Mouse (Mus musculus) cerebellum, adult 11 months (tissue): ENCODE results near the gene 6030468B19Rik.
"Not testable (repeated sequence)": the region's sequence is repeated elsewhere in the genome, so short reads cannot be mapped to it uniquely, and the experiment has no call there.

Source experiments
- DNase-seq: peaks from one replicate; pipeline ENCODE4 v3.0.0; 2022

The 6030468B19Rik gene

DNA sequence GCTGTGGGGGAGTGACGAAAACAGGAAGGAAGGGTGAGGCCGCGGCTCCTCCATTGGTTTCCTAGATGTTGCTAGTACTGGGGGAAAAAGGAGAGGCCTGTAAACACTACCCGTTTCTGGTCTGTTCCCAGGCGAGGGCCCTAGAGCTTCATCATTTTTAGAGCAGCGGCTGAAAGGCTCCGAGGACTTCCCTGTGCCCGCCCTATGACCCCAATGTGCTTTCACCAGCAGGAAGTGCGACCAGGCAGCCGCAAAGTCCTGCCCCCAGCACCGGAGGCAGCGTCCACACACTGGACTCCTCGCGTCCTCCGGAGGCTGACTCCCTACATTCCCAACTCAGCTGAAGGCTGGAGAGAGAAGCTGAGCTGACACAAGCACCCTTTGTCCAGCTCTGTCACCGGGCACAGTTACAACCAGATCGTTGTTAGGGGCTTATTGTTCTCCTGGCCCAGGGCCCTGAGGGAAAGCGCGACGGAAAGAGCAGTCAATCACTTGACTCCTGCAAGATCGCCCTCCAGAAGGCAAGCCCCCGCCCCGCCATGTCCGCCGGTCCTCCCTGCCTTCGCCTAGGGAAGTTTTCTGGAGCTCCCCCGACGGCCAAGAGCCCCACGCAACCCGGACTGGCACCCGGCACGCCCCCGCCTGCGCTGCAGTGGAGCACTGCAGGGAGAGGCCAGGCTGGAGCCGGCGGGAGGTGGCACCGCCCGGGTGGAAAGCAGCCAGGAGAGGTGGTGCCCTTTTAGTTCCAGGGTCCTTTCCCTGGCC is 17.8 kb upstream of the 6030468B19Rik start:
- no peak for DNase-seq

DNA sequence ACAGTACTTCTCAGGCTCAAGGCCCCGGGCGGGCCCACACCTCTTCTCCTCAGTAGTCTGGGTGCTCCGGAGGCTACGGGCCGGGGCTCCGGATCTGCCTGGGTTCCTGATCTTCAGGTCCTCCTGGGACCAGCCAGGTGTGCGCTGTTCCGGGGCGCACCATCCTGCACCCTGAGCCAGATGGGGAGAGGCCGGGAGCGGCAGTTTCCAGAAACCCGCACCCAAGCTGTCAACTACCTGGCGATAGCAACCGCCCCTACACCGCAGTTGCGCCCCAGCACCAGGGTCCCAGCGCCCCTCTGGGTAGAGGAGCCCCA is 17.3 kb upstream of the 6030468B19Rik start:
- no peak for DNase-seq

DNA sequence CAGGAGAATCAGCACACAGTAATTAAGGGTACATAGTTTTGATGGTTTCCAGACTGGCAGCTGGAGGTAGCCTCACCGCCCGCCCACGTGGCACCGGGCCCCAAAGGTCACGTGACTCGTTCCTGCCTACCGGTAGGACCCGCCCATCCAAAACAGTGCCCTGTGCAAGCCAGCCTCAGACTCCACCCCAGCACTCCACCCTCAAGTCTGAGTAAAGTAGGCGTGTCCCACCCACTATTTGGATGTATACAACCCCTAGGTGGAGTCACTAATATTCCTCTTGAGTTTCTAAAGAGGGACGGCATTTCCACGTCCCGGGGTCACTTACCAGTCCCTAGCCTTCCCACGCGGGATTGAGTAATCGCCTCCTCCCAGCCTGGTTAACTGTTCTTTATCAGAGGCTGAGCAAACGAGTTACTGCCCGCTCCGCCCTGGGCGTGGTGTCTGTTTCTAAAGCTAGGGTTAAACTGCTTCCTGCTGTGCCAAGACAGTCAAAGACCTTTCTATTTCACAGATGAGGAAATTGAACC is 16.8 kb upstream of the 6030468B19Rik start:
- no peak for DNase-seq

DNA sequence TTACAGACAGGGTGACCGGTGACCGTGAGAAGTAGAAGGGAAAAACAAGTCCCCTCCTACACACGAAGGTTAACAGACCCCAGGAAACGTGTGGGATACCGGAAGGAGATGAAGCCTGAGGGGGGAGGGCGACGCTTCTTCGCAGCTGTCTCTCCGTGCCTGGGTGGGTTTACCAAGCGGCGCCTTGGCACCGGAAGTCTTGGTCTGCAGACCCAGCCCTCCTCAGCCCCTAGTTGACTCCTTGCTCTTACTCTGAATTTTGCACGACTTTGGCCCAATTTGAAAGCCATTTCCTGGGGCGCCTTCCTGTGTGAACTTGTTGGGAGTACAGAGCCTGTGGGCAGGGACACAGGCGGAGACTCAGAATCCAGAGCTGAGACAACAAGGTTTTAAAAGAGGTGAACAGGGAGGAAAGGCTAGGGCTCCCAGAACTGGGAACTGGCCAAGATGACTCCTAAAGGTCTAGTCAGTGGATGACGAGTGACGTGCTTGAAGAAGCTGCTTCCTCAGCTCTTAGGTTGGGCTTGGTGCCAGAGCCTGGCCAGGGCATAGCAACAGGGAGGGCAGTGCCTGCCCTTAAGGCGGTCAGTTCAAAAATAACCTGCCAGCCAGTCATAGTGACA is 16.1 kb upstream of the 6030468B19Rik start:
- no peak for DNase-seq

DNA sequence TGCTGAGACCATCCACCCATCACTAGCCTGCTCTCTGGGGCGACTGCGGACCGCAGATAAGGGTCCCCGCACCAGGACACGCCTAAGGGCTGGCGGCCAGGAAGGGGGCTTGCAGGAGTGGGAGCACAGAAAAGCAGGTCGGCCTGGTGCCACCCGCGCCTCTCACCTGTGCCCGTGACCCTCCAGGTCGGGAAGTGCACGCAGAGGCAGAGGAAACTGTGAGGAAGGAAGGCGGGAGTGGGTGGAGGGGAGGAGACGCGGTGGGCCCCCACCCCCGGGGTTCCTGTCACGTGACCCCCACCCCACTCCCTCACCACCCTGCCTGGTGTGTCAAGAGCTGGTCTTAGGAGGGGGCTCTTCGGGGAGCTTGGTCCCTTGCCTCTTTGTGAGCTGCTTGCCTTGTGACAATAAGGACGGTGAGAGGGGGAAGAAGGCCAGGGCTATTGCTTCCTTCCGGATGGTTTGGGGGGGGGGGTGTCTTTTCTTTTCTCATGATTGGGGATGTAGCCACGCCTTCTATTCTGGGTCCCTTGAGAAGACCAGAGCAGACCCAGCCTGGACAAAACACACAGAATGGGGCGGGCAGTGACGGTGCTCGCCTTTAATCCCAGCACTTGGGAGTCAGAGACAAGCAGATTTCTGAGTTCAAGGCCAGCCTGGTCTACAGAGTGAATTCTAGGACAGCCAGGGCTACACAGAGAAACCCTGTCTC is 15.3 kb upstream of the 6030468B19Rik start, which contains the start of the genes Tmc8 and Tmc6:
Gene Tmc8 (plus strand): TSS at position 84 of the 712 bp plus-strand sequence.
Gene Tmc6 (minus strand): TSS at position 206 of the 712 bp plus-strand sequence.
- no peak for DNase-seq

DNA sequence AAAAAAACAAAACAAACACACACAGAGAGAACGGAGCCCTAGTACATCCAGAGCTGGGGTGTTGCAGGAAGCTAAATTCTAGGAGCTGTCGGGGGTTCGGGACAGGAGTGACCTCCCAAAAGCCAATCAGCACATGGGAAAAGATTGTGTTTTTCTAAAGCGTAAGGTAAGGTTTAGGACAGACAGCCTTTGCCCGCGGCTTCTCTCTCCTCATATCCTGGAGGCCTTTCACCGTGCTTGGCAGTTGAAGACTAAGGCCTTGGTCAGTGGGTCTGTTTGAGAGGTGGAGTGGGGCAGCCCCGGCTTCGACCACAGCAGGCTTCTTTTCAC is 14.8 kb upstream of the 6030468B19Rik start:
- DNase-seq, result no peak

DNA sequence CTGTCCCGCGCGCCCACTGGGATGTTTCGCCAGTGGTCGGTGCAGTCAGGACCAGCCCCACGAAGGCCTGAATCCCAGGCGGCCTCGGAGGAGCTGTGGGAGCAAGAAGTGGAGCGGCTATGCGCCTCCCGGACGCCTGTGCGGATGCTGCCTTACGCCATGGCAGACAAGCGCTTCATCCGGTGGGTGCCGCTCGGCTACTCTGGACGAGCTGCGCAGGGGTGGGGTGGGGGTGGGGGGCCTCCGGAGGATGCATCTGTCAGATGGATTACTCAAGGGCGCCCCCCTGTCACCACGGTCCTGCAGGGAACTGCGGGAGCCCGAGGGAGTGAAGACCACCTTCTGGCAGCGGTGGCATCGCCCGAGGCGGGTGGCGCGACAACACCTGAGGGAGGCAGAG is 14.4 kb upstream of the 6030468B19Rik start:
- DNase-seq, result no peak

DNA sequence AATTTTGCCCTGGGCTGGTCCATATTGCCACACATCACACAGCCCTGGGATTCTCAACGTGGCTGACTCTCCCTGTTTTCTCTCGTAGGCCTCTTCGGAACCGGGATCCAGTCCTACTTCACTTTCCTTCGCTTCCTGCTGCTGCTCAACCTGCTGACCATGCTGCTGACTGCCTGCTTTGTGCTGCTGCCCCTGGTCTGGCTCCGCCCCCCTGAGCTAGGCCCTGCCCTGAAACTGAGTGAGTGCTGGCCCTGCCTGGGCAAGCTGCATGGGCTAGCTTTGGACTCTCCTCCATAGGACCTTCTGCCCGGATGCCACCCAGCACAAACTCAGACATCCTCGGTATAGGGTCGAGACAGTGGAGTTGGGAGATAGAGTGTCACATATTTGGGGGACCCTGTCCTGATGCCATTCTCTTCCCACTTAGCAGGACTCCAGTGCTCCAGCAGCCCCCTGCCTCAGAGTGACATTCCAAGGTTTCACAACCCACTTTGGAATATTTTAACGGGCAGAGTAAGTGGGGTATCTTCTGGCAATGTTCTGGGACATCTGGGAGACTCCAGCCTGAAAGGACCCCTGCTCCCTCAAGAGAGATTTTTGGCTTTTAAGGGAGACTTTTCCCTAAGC is 13.7 kb upstream of the 6030468B19Rik start:
- no peak for DNase-seq

DNA sequence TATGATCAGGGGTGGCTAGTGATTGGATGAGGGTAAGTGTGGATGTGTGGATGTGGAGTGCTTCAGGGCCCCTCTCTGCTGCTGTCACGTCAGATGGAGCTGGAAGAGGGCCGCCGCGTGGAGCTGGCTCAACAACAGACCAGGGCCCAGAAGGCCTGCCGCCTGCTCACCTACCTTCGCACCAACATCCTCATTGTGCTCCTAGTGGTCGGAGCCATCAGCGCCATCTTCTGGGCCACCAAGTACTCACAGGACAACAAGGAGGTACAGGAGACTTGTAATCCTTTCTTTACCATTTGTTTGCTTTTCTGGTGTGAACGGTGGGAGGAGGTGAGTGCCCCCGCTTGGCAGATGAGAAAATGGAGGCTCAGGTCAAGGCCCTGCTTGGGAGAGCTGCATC is 11.2 kb upstream of the 6030468B19Rik start:
- peak; percentile 62 for DNase-seq

DNA sequence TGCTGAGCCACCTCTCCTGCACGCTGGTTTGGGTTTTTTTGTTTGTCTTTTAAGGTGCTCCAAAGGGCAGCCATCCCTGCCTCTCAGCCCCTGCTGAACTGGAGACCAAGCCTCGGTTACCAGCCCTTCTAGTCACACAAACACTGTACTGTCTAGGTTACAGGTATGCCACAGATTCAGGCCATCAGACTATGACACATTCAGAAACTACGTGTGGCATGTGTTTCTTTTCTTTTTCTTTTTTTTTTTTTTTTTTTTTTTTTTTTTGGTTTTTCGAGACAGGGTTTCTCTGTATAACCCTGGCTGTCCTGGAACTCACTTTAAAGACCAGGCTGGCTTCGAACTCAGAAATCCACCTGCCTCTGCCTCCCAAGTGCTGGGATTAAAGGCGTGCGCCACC is 9.0 kb upstream of the 6030468B19Rik start:
- not testable (repeated sequence) for DNase-seq

DNA sequence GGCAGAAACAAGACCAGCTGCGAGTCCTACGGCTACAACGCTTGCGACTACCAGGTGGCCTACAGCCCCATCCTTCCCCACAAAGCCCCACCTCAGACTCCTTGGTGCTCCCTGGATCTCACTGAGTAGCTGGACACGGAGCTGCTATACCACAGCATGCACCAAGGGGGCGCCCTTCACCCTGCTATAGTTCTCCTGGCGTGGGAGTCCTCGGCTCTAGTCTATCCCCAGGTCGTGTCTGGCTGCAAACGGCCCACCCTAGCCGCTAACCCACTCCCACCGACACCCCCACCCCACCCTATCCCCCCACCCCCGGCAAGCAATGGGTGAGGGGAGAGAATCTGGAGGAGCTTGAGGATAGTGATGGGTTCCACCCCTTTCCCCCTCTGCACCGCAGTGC is 7.2 kb upstream of the 6030468B19Rik start:
- no peak for DNase-seq

DNA sequence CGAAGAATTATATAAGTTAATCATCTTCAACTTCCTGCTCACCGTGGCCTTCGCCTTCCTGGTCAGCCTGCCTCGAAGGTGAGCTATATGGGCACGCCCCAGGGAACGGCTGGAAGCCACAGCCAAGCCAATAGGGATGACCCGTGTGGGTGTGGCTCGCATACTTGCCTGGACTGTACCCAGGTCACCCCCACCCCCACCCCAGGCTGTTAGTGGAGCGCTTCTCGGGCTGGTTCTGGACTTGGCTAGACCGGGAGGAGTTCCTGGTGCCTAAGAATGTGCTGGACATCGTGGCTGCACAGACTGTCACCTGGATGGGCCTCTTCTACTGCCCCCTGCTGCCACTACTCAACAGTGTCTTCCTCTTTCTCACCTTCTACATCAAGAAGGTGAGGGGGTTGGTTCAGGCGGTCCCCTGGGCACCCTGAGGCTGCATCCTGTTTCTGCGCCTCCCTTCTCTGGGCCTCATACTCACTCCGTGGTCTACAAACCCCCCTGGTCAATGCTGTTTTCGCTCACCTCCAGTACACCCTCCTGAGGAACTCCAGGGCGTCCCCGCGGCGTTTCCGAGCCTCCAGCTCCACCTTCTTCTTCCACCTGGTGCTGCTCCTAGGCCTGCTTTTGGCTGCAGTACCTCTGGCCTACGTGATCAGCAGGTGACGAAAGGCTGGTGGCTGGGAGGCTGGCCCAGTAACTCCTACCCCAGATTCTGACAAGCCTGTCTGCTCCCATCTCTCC is 6.6 kb upstream of the 6030468B19Rik start:
- no peak for DNase-seq

DNA sequence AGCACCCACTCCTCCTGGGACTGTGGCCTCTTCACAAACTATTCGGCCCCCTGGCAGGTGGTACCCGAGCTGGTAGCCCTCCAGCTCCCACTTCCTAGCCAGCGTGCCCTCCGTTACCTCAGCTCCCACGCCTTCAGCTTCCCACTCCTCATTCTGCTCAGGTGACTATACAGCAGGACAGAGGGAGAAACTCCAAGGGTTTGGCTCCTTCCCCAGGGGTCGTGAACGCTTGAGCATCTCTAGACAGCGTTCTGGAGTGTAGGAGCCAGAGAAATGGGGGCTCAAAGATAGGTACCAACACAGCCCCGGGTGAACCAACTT is 6.1 kb upstream of the 6030468B19Rik start:
- DNase-seq, result no peak

DNA sequence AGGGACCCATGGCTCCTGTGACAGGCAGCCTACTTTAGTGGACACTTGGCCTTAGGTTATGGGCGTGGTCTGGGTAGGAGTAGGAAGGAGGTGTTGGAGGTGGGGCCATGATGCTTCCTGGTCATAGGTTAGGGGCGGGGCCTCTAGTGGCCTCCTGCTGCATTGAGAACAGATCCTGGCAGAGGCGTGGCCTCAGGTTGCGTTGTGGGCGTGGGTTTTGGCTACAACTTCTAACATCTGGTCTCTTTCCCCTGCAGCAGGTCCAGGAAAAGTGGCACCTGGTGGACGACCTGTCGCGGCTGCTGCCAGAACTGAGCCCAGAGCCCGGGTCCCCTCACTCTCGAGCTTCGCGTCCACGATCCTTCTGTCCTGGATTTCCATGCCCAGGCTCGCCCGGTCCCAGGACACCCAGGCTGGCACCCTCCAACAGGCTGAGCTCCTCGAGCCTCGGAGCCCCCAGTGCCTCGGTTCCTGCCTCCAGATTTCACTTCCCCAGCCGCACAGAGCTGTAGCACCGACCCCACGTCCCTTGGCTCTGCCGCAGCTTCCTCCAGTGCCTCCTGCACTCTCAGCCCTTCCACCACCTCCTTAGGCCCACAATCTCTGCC is 5.1 kb upstream of the 6030468B19Rik start:
- DNase-seq, result no peak

DNA sequence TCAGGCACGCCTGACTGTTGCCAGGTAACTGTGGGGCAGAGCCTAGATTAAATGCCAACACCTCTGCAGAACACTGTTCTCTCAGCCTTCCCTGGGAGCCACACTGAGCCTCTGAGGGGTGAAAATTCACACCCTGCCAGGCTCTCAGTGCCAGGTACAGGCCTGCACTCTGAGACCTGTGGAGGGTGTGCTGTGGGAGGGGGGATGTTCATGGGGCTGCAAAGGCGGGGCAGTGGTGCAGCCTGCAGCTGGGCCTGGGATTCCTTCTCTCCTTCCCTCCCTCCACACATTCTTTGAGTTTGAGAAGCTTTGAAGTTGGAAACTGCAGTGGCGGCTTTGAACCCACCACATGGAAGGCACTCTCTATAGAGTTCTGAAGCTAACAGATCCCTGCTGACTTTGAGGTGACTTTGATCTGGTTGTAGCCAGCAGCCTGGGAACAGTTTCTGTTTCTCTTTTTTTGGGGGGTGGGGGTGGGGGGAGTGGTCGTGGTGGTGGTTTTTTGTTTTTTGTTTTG is 3.4 kb upstream of the 6030468B19Rik start:
- DNase-seq, result no peak

DNA sequence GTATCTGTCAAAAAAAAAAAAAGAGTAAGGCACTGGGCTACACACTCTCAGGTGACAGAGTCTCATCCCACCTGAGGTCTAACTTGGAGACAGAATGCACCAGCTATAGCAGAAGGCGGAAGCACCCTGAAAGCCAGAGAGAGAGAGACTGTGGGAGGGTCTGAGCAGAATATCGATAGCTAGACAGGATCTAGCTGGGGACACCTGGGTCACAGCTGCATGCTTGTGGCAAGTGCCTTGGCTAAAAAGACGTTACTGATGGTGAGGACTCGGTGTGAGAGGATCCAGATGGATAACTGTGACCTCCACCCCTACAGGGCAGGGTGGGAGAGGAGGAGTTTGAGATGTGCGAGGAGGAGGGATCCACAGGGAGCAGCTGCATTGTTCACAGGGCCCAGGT is 506 bp upstream of the 6030468B19Rik start:
- DNase-seq, result no peak

DNA sequence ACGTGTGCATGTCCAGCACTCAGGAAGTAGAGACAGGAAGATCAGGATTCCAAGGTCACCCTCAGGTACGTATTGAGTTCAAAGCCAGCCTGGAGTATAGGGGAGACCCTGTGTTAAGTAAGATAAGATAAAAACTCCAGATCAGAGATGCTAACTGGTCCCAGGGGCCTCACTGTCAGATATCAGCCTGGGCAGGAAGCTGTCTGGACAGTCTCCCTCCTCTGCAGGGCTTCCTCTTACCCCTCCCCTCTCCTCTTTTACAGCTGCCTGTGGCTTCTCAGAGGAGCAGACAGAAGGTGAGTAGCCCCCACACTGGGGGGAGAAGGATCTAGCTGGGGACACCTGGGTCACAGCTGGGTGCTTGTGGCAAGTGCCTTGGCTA is 691 bp downstream of the 6030468B19Rik start:
- no peak for DNase-seq

DNA sequence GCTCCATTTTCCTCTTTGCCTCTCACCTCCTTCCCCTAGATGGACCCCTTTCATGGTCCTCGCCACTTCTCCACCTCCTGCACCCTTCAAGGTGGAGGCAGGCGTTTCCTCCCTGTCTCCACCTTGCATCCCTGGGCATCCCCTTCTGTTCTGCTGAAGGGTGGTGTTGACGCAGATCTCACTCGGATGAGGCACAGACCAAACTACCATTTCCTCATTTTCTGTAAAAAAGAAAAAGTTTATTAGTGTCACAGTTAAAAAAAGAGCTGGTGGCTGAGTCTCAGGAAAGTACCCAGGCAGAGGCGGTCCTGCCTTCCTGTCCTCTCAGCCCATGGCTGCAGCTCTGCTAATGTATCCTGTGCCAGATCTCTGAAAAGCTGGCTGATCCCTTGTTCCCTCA is 1.7 kb downstream of the 6030468B19Rik start:
- no peak for DNase-seq

DNA sequence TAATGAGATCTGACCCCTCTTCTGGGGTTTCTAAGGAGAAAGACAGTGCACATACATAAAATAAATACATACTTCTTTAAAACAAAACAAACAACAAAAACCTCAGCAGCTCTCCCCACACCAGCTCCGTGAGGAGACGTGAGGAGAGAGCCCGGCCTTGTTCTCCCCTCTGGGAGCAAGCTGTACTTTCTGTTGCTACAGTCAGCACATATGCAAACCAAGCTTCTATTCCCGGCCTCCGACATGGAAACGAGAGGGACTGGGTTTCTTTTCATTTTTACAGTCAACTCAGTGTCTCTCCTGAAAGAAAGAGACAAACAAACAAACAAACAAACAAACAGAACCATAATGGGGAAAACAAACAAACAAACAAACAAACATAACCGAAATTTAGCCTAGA is 2.6 kb downstream of the 6030468B19Rik start:
- DNase-seq, result no peak

DNA sequence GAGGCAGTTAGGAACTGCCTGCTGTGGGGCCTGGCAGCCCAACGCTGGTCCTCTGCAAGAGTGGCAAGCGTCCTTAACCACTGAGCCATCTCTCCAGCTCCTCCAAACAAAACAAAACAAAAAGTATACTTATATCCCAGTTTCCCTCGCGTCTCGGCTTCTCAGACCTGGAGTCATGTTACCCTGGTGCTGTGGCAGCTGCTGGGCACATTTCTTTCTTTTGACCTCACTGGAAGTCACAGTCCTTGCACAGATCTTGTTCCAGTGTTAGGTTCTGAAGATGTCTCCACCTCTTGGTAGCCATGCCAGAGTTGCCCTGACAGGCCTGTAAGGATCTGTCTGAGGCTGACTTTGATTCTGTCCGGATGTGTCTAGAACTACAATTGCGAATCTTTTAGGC is 4.2 kb downstream of the 6030468B19Rik start:
- DNase-seq, result no peak

DNA sequence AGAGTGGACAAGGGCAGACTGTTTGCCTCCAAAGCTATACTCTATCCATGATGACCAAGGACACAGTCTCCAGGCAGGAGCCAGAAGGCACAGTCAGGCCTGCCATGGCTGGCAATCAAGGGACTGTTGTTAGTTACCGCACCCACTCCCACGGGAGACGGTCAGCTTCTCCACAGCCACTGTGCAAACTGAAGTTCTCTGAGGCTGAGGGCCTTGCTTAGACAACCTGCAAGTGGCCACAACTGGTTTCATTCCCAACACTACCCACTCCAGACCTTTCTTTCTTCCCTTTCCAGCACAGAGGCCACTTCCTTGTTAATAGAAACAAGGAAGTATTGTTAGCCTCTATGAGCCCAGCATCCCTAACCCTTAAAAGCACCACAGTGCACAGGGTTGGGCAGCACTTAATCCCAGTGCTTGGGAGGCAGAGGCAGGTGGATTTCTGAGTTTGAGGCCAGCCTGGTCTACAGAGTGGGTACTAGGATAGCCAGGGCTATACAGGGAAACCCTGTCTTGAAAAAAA is 5.8 kb downstream of the 6030468B19Rik start:
- no peak for DNase-seq

DNA sequence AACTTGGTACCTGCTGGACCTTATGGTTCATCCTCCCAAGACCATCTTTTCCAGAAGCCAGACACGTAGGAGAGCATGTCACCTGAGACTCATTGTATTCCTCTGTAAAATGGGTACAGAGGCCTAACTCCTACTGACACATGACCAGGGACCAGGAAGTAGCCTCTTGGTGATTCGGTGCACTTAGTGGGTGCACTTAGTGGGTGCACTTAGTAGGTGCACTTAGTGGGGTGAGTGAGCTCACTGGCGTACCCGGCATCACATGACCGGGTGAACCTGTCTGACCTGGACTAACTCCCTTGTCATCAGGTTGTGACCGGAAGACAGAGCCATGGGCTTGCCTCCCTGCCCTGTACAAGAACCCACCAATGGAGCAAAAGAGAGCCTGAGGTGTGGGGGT is 9.3 kb downstream of the 6030468B19Rik start:
- no peak for DNase-seq
